Mouse (Mus musculus): ENCODE measurements around the gene Unc5cl.

Unc5cl gene

DNA sequence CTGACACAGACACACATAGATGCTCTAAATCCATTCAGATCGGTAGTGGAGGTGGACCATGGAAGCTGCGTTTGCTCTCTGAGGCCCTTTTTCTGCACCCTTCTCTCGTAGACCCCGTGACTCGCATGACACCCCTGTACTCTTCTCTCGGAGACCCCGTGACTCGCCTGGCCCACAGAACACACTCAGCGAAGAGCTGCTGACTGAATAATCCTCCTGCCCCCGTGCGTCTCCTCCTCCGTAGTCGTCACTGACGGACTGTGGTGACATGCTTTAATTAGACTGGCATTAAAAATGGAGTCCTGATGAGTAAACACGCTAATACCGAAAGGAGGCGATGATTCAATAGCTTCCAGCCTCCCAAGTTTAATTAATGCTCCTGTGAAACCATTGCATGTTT, 84.6 kb downstream of the Unc5cl start:
- no peak for DNase-seq (ENCODE audit: low spot score in 2 of 2)

DNA sequence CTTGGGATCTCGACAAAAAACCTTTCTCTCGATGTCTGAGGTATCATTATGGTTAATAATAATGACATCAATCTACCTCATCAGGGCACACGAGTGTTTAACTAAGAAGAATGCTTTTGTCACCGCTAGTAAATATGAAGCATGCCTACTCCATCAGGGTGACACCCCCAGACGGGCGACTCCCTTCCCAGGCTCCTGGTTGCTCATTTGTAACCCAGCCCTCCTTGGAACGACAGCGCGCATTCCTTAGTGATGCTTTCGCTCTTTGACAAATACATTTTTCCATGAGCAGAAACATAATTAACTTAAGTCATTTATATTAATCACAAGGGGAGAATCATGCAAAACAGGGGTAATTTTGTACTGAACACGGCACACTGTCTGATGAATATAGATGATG, 88.0 kb downstream of the Unc5cl start:
- DNase-seq (ENCODE audit: low spot score in 2 of 2) = no peak

GRCm38 (mm10) chr17:48543301-48543765, 88.6 kb downstream of the Unc5cl start:
- DNase-seq (ENCODE audit: low spot score in 2 of 2) = no peak

- DNase-seq (ENCODE audit: low spot score in 2 of 2) = no peak
These were observed 90.0 kb downstream of the Unc5cl start for GRCm38 (mm10) chr17:48544722-48545121.

- no peak for DNase-seq (ENCODE audit: low spot score in 2 of 2)
These were observed 90.7 kb downstream of the Unc5cl start for GRCm38 (mm10) chr17:48545223-48545943.

- no peak for DNase-seq (ENCODE audit: low spot score in 2 of 2)
These were observed 91.3 kb downstream of the Unc5cl start for GRCm38 (mm10) chr17:48546036-48546435.

- no peak for DNase-seq (ENCODE audit: low spot score in 2 of 2)
These were observed 93.0 kb downstream of the Unc5cl start for GRCm38 (mm10) chr17:48547668-48548067.

GRCm38 (mm10) chr17:48551788-48552531, 97.3 kb downstream of the Unc5cl start:
- no peak for DNase-seq (ENCODE audit: low spot score in 2 of 2)

- no peak for DNase-seq (ENCODE audit: low spot score in 2 of 2)
These were observed 97.8 kb downstream of the Unc5cl start for GRCm38 (mm10) chr17:48552532-48552915.

DNA sequence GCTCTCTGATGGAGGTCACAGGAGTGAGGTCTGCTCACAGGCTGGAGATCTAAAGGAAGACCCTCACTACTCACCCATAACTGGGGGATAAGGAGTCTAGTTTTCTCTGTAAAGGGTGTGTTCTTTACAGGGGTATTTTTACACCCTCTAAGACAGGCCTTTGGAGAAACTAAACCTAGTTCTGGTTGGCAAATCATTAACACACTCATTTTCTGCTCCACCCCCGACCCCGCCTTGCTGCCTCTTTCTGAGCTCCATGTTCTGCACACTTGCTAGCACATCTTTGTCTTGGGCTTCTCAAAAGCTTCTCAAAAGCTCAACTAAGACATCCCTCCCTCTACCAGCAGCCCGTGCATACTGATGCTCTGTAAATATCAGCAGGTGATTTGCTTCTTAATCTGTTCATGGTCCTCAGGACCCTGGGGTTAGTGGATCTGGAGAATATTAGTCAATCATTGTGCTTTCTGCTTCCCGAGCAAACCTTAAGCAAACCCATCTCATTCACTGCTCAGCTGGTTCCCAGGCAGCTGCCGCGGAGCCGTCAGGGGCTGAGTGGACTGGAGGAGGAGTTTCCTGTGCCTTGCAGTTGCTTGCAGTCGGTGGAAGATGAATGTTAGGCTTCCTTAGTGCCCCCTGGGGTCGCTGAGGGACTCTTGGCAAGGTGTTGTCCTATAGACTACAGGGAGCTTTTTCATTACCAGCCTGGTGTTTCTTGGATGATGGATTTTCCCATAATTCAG, 101.7 kb downstream of the Unc5cl start:
- no peak for DNase-seq (ENCODE audit: low spot score in 2 of 2)

DNA sequence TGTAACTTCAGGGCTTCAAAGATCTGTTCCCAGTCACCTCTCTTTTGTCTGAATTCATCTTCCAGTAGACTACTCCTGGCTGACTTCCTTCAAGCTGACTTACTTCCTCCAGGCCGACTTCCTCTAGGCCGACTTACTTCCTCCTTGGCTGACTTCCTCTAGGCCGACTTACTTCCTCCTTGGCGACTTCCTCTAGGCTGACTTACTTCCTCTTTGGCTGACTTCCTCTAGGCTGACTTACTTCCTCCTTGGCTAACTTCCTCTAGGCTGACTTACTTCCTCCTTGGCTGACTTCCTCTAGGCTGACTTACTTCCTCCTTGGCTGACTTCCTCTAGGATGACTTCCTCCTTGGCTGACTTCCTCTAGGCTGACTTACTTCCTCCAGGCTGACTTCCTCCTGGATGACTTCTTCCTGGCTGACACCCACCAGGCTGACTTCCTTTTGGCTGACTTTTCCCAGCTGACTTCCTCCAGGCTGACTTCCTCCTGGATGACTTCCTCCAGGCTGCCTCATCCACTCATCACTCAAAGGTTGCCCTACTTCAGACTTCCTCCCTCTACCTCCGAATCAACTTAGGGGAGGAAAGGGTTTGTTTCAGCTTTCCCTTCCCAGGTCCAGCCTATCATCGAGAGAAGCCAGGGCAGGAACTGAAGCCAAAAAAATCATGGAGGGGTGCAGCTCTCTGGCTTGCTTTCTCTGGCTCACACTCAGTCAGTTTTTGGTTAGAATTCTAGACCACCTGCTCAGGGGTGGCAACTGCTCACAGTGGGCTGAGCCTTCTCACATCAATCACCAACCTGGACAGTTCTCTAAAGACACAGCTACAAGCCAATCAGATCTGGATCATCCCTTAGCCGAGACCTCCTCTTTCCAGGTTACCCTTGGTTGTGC, 103.4 kb downstream of the Unc5cl start:
- no peak for DNase-seq (ENCODE audit: low spot score in 2 of 2)

GRCm38 (mm10) chr17:48564931-48565330, 110.2 kb downstream of the Unc5cl start:
- no peak for DNase-seq (ENCODE audit: low spot score in 2 of 2)

DNA sequence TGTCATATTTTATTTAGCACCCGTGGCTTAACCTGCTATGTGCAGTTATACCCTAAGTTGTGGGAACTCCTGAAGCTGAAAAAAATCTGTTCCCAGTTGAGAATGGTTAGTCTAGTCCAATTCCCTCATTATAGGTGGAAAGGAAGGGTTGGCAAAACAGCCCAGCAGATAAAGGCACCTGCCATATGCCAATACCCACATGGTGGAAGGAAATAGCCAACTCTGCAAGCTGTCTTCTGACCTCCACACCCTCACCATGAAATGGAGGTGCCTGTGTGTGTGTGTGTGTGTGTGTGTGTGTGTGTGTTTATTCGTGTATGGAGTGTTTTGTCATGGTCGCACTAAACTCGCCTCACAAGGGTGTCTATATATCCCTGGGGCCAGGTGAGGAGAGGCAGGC, 115.0 kb downstream of the Unc5cl start:
- no peak for DNase-seq (ENCODE audit: low spot score in 2 of 2)

DNA sequence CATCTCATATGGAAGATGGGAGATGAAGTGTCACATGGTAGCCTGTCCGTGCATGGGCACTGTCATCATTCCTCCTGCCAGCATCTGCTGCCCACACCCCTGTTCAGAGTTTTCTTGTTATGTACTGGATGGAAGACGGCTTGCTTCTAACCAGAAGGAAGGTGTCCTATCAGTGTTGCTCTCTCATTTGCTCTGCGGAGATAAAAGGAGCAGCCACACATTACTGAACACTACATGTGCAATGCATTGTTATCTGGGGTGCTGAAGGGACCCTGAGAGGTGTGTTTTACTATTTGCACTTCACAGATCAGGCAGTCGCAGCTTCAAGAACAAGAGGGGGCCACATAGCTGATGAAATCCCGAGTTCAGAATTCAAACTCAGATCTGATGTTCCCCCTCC, 126.5 kb downstream of the Unc5cl start:
- DNase-seq (ENCODE audit: low spot score in 2 of 2) = no peak

DNA sequence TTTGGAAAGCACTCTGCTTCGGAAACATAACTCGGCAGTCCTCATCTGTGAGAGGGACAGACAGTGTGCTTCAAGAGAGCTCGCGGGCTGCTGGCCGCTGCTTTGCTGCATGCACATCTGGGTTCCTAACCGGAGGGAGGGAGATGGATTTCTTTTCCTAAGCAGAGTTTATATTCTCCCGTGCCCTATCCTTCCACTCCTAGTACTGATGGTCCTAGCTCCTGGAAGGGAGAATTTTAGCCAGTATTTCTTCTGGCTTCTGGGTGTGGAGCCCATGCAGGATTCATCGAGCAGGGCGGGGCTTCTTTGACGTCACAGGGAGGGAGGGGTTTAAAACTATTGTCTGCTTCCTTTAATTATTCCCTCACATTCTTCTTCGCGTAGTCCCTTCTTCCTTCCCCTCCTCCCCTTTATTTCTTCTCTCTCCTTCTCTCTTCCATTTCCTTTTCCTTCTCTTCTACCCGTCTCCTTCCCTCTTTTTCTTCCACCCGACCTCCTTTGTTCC, 127.8 kb downstream of the Unc5cl start:
- DNase-seq (ENCODE audit: low spot score in 2 of 2) = no peak

DNA sequence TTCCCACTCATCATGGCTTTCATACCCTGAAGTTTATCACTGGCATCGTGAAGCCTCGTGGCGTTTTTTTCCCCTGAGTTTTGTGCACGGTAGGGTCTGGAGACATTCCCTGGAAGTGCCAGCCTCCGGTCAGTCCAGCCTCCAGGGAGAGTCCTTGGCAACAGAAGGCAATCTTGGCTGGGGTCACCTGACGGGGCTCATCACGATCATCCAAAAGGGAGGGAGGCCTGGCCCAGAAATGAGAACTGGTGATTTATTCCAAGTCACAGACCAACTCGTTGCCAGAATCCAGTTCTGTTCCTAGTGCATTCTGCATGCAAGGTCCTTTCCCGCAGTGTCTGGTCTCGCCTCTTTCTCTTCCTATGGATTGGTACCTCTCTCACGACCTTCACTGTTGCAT, 128.7 kb downstream of the Unc5cl start:
- no peak for DNase-seq (ENCODE audit: low spot score in 2 of 2)

- no peak for DNase-seq (ENCODE audit: low spot score in 2 of 2)
These were observed 131.2 kb downstream of the Unc5cl start for GRCm38 (mm10) chr17:48585902-48586359.

DNA sequence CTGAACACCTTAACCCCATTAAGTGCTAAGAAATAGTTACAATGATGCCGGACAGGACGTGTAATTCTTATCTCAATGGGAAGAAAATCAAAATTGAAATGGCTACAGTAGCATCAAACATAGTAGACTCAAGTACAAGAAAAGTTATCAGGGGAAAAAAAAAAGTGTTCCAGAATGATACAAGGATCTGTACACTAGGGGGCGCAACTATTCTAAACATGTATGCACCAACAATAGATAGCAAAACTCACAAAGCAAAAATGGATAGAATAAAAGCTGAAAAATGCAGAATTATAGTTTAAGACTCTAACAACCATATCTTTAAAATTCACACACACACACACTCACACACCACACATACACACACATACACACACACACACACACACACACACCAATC, 134.0 kb downstream of the Unc5cl start:
- DNase-seq (ENCODE audit: low spot score in 2 of 2) = no peak
